Mouse (Mus musculus): ENCODE data around the gene Nmnat3.
A peak's percentile ranks its signal among the peaks of the same experiment; 100 is the strongest.

The Nmnat3 gene

DNA sequence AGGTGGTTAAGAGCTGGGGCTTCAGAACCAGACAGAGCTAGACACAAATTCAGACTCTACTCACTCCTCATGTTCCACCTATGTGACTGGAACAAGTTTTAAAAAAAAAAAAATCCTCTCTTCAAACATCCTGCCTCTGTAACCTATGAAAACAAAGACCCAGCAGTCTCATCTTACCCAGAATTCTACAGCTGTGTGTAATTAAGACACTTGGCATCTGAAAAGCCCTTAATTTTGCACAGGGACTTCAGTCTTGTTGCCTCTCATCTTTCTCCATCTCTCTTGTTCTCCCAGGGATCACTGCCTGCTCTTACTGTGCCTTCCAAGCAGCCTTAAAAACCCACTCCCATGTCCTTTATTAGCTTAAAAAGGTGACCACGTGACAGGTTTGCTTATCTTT, 133.4 kb downstream of the Nmnat3 start:
- DNase-seq (ENCODE audit: low spot score in 2 of 2): no peak

DNA sequence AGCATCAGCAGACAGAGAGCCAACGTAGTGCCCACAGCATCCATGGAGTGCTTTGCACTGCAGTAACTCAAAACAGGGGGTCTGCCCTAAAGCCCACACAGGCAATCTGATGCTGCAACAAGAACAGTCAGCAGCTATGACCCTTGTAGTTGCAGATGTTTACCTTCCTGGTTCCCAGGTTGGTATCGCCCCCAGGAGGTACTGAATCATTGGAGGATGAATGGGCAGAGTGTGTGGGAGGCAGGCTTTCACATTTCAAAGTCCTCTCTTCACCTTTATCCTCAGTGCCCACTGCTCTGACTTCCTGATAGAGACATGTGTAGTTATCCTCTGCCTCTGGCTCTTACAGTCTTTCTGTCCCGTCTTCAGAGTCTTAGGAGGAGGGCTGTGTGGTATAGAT, 134.7 kb downstream of the Nmnat3 start:
- no peak for DNase-seq (ENCODE audit: low spot score in 2 of 2)

DNA sequence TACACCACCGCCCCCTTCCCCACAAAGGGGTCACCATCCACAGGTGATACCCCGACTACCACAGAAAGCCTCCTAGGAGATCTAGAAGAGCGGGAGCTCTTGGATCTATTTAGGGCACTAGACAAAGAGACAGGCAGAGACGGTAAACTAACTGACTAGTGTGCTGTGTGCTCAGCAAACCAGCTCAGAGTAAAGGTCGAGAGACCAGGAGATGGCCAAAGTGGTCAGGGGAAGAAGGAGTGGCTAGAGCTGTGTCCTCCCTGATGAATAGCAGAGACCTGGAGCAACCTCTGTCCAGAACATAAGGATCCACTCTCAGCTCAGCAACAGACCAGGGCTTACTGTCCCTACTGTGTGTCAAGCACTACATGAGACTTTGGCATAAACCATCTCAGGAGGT, 135.4 kb downstream of the Nmnat3 start, which contains the start of gene Rbp1:
Rbp1 (plus strand) TSS at position 306 of the 400 bp plus-strand sequence.
- no peak for DNase-seq (ENCODE audit: low spot score in 2 of 2)

DNA sequence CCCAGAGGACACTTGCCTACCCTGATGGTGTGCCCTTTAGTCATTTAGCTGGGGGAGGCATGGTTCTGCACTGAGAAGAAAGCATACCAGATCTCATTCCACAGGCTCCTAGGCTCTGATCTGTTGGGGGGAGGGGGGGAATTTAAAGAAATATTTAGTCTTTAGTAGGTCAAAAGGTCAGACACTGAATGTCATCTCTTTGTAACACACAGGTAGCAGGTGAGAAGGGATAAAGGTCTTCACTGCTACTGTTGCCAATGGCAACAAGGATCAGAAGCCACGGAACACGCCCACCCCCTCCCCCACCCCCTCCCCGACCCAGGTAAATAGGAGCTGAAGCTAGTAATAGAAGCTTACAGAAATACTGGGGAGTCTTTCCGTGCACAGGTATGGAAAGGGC, 136.5 kb downstream of the Nmnat3 start:
- DNase-seq (ENCODE audit: low spot score in 2 of 2): no peak

DNA sequence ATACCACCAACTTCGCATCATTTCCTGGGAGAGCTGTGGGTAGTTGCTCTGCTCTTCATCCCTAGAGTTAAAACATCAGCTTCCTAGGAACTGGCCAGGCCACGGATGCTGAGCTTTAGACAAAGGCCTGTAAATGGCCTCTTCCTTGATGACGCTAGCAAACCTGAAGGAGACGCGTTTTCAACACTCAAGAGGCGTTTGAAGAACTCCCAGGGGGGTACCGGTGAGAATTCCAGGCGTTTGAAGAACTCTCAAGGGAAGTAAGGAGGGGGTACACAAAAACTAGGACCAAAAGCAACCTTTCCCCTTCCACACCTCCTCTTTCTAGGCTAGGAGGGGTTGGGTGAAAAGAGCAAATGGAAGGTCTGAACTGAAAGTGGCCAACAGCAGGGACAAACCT, 137.1 kb downstream of the Nmnat3 start:
- no peak for DNase-seq (ENCODE audit: low spot score in 2 of 2)

DNA sequence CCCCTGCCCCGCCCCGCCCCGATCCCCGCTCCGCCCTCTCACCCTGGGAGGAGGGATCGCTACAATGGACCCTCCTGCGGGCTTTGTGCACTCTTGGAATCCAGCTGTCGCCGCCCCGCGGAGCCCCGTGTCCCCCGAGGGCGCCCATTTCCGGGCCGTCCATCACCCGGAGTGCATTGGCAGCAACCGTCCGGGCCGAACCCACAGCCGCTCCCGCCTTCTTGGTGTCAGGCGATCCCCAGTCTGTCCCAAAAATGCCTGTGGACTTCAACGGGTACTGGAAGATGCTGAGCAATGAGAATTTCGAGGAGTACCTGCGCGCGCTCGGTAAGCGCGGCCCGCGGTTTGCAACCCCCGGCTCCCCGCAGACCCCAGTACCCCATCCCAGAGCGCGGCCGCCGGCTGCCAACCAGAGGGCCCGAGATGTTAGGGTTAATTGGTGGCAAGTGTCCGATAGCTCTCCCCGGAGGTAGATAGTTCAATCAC, 137.5 kb downstream of the Nmnat3 start:
- peak in 1 of 2 experiments; percentile 45 for DNase-seq (ENCODE audit: low spot score in 2 of 2)

DNA sequence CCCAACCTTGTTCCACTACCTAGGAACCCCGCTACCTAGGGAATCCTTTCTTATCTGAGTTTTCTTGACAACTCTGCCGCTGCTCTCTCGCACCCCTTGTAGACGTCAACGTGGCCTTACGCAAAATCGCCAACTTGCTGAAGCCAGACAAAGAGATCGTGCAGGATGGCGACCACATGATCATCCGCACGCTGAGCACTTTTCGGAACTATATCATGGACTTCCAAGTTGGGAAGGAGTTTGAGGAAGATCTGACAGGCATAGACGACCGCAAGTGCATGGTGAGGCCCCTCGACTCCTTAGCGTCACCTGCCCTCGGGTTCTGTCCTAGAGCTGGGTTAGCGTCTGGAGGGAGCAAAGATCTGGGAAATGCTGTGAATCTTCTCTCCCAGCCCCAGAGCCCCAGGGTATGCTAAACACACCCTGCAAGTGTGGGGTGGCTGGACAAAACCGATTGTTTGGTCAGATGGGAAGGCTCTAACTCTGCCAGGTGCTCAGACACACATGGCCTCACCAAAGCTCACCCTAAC, 138.2 kb downstream of the Nmnat3 start:
- no peak for DNase-seq (ENCODE audit: low spot score in 2 of 2)

DNA sequence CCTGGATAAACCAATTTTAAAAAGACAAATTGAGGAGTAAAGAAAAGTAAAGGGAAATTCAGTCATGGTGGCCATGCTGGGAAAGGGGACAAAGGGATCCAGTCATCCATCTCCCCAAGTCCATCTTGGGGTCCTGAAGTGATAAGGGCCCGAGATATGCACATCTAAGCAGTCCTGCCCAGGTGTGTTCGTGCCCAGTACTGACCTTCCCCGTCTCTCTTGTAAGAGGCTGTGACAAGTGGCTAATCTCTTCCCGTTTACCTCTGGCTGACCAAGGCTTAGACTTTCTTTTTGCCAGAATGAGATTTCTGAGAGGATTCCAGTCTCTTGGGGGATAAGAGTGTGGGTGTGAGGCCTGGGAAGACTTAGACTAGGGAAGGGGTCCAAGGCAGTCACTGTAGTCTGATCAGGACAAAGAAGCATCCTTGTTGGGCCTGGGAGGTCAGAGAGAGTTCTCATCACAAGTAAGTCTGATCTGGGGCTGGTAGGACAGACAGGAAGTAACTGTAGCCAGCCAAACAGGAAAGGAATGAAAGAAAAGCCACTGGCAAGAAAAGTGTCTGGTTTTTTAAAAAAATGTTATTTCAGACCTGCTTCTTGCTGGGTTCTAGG, 140.8 kb downstream of the Nmnat3 start:
- DNase-seq (ENCODE audit: low spot score in 2 of 2): no peak

DNA sequence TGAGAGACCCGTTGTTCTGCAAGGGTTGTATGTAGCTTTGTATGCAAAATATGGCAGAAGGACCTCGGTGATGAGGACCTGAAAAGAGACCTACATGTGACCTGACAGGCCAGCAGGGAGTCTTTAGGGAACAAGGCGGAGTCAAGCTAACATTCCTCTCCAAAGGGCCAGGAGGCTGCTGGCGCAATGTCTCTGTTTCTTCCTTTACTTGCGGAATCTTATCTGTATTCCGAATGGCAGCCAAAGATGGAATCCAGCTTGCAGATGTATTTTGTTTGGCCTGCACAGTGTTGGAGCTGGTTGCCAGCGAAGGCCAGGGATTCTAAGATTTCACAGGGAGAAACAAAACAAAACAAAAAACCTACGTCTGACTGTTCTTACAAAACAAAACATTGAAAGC, 141.5 kb downstream of the Nmnat3 start:
- DNase-seq (ENCODE audit: low spot score in 2 of 2): peak; percentile 51 to 70

DNA sequence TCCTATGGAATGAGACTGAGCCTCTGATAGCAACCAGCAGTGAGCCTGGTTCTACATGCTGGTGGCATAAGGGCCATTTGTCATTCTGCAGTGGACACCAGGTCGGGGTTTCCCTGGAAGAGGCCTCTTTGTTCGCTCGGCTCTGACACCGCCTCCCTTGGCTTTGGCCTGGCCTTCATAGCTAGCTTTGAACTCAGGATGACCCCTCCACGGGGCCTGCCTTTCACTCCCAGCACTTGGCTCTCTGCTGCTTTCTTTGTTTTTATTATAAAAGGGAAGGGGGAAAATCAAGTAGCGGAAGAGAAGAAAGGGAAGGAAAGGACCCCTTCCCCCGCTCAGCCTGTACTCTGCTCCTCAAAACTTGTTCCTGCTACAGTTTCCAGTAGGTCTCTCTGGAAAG, 142.6 kb downstream of the Nmnat3 start:
- peak in 1 of 2 experiments; percentile 27 for DNase-seq (ENCODE audit: low spot score in 2 of 2)

DNA sequence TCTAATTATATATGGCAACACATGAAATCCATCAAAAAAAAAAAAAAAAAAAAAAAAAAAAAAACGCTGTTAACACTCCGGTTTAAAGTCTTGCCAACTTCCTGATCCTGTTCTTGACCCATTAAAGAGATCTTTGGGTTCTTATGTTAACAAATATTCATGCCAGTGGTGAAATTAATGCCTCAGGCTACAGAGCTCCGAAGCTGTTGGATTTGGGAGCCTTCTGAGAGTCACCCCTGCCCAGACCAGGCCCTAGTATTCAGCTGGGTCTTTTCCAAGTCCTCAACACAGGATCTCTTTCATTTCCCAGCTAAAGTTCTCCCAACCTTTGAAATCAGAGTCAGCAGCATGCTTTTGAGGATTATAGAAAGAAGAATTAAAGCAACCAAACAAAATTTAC, 143.3 kb downstream of the Nmnat3 start:
- no peak for DNase-seq (ENCODE audit: low spot score in 2 of 2)

DNA sequence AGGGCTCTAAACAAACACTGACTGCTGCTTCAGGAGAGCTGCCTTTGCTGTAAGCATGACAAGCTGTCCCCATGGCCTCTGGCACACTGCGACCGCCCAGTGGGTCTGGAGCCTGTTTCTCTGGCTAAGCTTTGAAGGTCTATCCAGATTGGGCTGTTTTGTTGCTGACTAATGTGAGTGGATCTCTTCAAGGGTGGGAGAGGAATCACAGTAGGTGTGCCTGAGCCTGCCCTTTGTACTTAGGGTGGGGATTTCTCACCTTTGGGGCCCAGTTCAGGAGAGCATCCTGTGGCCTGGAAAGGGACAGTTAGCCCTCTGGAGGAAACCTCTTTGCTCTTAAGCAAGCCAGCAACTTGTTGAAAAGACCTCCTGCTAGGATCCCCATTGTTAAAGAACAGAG, 145.8 kb downstream of the Nmnat3 start:
- DNase-seq (ENCODE audit: low spot score in 2 of 2): no peak

DNA sequence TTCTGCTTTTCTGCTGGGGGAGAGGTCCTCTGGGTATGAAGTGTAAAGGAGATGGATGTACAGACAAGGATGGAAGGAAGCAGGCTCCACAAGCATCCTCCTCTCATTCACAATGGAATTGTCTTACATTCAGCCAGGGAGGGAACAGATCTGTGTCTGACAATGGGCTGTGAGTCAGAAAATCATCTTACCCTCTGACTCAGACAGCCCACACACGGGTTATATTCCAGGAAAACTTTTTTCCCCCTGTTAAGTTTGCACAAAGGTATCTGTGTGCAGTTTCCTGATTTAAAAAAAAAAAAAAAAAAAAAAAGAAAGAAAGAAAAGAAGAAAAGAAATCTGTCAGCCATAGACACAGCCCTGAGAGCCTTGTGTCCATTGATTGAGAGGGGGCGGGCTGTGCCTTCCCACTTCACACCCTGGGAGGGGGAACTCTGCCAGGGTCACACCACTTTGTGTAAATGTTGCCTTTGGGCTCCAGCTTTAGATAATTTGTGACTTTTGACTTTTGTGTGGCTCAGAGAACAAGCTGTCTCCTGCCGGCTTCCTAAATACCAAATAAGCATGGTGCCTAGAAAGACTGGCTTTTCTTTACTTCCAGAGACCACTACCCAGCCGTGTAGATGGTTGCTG, 146.8 kb downstream of the Nmnat3 start:
- DNase-seq (ENCODE audit: low spot score in 2 of 2): no peak

DNA sequence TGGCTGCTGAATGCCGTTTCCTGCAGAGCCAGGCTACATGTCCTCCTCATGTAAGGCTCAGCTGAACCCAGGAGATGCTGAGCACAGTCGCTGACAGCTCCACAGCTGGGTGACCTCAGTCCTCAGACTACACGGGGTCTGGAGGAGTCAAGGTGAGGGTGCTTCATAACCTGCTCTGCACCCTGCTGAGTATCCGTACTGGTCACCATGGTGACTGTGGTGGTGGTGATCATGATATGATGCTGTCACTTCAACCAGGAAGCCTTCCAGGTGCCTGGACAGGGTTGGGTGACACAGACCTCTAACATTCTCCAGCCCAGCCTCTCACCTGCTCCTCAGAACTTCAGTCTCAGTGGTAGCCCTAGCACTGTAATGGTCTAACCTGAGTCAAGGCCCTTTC, 150.6 kb downstream of the Nmnat3 start:
- no peak for DNase-seq (ENCODE audit: low spot score in 2 of 2)

DNA sequence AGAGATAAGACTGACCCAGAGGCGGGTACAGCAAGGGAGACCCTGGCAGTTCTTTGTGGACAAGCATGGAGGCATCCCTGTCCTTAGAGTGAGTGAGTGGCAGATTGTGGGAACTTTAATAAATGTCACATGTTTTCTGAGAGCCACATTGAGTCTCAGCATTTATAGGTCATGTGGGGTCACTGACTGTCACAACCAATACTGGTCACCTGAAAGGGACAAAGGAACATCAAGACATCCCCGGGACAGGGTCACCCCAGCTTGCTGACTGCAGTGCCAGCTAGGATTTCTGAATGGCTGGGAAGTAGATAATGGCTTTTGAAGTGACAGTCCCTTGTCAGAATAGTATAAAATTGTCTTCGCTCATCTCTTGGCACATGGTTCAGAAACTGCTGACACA, 151.9 kb downstream of the Nmnat3 start:
- no peak for DNase-seq (ENCODE audit: low spot score in 2 of 2)

DNA sequence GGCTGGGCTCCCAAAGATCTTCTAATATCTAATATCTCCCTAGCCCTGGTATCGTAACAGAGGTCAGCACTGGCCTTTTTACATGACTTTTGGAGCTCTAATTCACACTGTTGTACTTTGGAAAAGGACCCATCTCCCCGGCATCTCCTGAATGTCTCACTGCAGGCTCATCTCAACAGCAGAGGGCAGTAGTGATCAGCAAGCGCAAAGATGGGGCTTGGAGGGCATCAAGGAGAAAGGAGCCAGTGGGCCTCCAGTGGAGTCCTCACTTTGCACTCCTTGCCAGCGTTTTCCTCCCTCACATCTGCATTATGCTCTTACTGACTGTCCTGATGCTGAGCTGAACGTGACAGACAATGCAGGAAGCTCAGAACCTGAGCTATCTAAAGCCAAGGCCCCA, 155.4 kb downstream of the Nmnat3 start:
- no peak for DNase-seq (ENCODE audit: low spot score in 2 of 2)

DNA sequence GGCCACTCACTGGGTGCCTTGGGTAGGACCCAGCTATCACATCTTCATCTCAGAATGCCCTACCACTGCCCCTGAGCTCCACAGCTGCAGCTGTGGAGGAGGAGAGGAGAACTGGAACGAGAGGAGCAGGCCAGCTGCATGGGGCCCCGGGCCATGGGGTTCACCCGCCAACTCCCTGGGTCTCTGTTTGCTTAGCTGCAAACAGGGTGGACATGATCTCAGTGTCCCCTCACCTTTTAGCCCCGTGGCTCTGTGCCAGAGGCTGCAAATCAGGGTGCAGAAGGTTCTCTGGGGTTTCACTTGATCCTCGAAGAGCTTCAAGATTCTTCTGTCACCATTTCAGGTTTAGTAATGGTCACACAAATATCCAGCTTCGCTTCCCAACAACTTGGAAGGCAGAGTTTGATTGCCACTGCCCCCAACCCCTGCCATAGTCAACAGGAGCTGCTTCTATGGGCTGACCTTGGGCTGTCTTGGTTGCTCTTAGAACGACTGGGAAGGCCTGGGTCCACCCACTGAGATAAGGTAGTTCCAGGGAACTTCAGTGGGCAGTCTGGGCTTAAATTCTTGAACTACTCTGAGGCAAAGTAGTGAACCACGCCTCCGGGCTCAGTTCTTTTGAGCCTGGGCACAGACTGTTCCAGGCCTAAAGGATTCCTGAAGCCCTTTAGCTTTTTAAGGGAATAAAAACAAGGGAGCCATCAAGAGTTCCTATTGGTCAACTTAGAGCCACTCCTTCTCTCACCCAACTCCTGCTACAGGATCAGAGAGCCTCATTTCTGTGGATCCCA, 158.3 kb downstream of the Nmnat3 start:
- DNase-seq (ENCODE audit: low spot score in 2 of 2): no peak

DNA sequence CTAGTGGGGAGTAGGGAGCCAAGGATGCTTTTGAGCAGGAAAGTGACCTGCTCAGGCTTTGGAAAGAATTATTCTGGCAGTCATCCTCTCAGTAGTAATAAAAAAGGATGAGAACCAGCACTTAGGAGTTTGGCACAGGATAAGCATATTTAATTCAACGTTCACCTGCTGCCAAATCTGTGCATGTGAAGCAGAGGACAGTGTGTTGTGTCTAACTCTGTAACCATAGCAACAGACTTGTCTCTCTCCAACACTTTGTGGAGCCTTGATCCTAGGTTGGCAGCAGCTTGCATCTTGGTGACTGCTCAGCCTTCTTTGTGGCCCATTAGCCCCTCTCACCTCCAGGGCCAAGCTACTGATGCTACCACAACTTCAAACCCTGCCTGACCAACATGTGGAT, 163.7 kb downstream of the Nmnat3 start:
- DNase-seq (ENCODE audit: low spot score in 2 of 2): no peak

DNA sequence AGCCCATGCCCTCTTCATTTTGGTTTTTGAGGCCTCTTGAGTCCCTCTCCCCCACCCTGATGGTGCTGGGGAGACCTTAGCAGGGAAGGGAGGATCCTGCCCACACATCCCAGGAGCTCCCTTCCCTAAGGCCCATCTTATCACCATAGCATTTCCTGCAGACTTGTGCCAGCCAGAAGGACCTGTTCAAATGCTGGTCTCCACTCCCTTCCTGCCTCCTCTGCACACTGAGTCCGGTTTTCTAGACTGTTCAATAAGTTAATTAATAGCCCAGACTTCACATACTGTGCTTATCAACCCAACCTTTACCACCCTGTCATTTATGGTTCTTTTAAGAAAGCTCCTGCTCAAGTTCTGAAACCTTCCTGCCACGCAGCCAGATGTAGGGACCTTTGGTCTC, 179.5 kb downstream of the Nmnat3 start:
- no peak for DNase-seq (ENCODE audit: low spot score in 2 of 2)

All from urinary bladder, postnatal 36 days (tissue).